Mouse (Mus musculus): ENCODE results near the gene Gm10134. TPM values are rescaled to one million over a fixed set of nuclear protein-coding genes. Genes with fewer than 3 reads are reported as not detected.
A peak's percentile ranks its signal among the peaks of the same experiment; 100 is the strongest.

Gene Gm10134
- total and polyA plus RNA-seq, 2 experiments = not detected

- H3K27me3 ChIP-seq (ENCODE audit: control insufficient read depth, insufficient read depth, low read length) = no peaks in the 10 kb centered on the region
- no peaks in the 10 kb centered on the region for H3K79me2 ChIP-seq (ENCODE audit: control insufficient read depth, insufficient read depth, low read length)
- no peaks in the 10 kb centered on the region; the same call in 1 of the 2 replicates for H3K4me1 ChIP-seq (ENCODE audit: control insufficient read depth, insufficient read depth, low read length)
- H3K9ac ChIP-seq (ENCODE audit: low read depth, low read length) = no peak overlapping the region
- no peak overlapping the region for H3K27ac ChIP-seq (replicated peaks; ENCODE audit: insufficient read depth, low read depth, low read length)
- no peak overlapping the region for H3K4me3 ChIP-seq (ENCODE audit: insufficient read depth, low read depth, low read length)
- TF ChIP-seq CTCF (IDR thresholded peaks at IDR 0.05; ENCODE audit: low read depth, low read length) (no peak), POLR2A (IDR thresholded peaks at IDR 0.05; ENCODE audit: extremely low read depth, insufficient read depth, low read length) (no peak)
- 89% methylated on average over 5 of the region's 5 CpGs for WGBS
- DNase-seq (ENCODE audit: extremely low read depth, low read depth, low spot score) = no peak
- H3K36me3 ChIP-seq (ENCODE audit: control insufficient read depth, insufficient read depth, low read length) = no peaks in the 10 kb centered on the region
Measured at GRCm38 (mm10) chr2:28520581-28520980, 14.7 kb downstream of the Gm10134 start.

DNA sequence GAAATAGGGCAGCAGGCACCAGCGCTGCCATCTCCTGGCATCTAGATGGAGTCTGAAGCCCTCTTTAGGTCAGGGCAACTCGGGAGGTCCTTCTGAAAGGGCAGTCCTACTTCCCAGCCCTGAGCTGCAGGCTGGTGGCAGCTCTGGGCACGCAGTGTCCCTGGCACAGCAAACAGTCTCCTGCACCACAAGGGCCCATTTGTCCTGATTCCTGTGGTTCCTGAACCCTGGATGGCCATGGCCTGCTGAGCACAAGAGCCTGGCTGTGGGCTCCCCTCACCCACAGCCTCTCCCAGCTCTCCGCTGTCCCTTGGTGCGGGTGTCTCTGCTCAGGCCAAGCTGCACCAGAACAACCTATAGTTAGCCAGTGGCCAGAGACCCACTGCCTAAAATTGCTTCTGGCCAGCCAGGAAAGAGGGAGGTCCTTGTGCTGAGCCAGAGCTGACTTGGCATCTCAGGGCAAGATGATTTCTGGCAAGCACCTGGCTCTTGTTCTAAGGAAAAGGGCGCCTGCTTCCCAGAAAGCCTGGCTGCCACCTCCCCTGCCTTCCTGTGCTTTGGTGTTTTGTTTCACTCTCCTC lies 15.8 kb downstream of the Gm10134 start:
- TF ChIP-seq CTCF (IDR thresholded peaks at IDR 0.05; ENCODE audit: low read depth, low read length) (no peak), POLR2A (IDR thresholded peaks at IDR 0.05; ENCODE audit: extremely low read depth, insufficient read depth, low read length) (no peak)
- no peaks in the 10 kb centered on the region for H3K36me3 ChIP-seq (ENCODE audit: control insufficient read depth, insufficient read depth, low read length)
- no peaks in the 10 kb centered on the region for H3K27me3 ChIP-seq (ENCODE audit: control insufficient read depth, insufficient read depth, low read length)
- WGBS = 88% methylated on average over 6 of the region's 6 CpGs
- H3K4me3 ChIP-seq (ENCODE audit: insufficient read depth, low read depth, low read length) = no peak overlapping the region
- DNase-seq (ENCODE audit: extremely low read depth, low read depth, low spot score) = no peak
- no peaks in the 10 kb centered on the region; the same call in 1 of the 2 replicates for H3K4me1 ChIP-seq (ENCODE audit: control insufficient read depth, insufficient read depth, low read length)
- no peaks in the 10 kb centered on the region for H3K79me2 ChIP-seq (ENCODE audit: control insufficient read depth, insufficient read depth, low read length)
- H3K27ac ChIP-seq (replicated peaks; ENCODE audit: insufficient read depth, low read depth, low read length) = no peak overlapping the region
- no peak overlapping the region for H3K9ac ChIP-seq (ENCODE audit: low read depth, low read length)

GRCm38 (mm10) chr2:28522166-28522565 lies 16.3 kb downstream of the Gm10134 start:
- Histone ChIP-seq H3K4me3 (ENCODE audit: insufficient read depth, low read depth, low read length) (no peak overlapping the region), H3K36me3 (ENCODE audit: control insufficient read depth, insufficient read depth, low read length) (no peaks in the 10 kb centered on the region), H3K4me1 (ENCODE audit: control insufficient read depth, insufficient read depth, low read length) (no peaks in the 10 kb centered on the region; the same call in 1 of the 2 replicates), H3K79me2 (ENCODE audit: control insufficient read depth, insufficient read depth, low read length) (no peaks in the 10 kb centered on the region), H3K9ac (ENCODE audit: low read depth, low read length) (no peak overlapping the region), H3K27ac (replicated peaks; ENCODE audit: insufficient read depth, low read depth, low read length) (no peak overlapping the region), H3K27me3 (ENCODE audit: control insufficient read depth, insufficient read depth, low read length) (no peaks in the 10 kb centered on the region)
- no peak for TF ChIP-seq CTCF (IDR thresholded peaks at IDR 0.05; ENCODE audit: low read depth, low read length)
- no peak for TF ChIP-seq POLR2A (IDR thresholded peaks at IDR 0.05; ENCODE audit: extremely low read depth, insufficient read depth, low read length)
- DNase-seq (ENCODE audit: extremely low read depth, low read depth, low spot score) = no peak
- 43% methylated on average over 4 of the region's 4 CpGs for WGBS

- no peaks in the 10 kb centered on the region for H3K79me2 ChIP-seq (ENCODE audit: control insufficient read depth, insufficient read depth, low read length)
- no peaks in the 10 kb centered on the region for H3K27me3 ChIP-seq (ENCODE audit: control insufficient read depth, insufficient read depth, low read length)
- H3K4me3 ChIP-seq (ENCODE audit: insufficient read depth, low read depth, low read length) = no peak overlapping the region
- no peak for TF ChIP-seq POLR2A (IDR thresholded peaks at IDR 0.05; ENCODE audit: extremely low read depth, insufficient read depth, low read length)
- no peak for TF ChIP-seq CTCF (IDR thresholded peaks at IDR 0.05; ENCODE audit: low read depth, low read length)
- peak; percentile 44 for DNase-seq (ENCODE audit: extremely low read depth, low read depth, low spot score)
- 21% methylated on average over 5 of the region's 5 CpGs for WGBS
- no peaks in the 10 kb centered on the region for H3K36me3 ChIP-seq (ENCODE audit: control insufficient read depth, insufficient read depth, low read length)
- H3K4me1 ChIP-seq (ENCODE audit: control insufficient read depth, insufficient read depth, low read length) = no peaks in the 10 kb centered on the region; the same call in 1 of the 2 replicates
- no peak overlapping the region for H3K27ac ChIP-seq (replicated peaks; ENCODE audit: insufficient read depth, low read depth, low read length)
- H3K9ac ChIP-seq (ENCODE audit: low read depth, low read length) = no peak overlapping the region
Measured at GRCm38 (mm10) chr2:28523643-28524117, 17.8 kb downstream of the Gm10134 start.

GRCm38 (mm10) chr2:28524406-28524805 lies 18.5 kb downstream of the Gm10134 start:
- peak overlapping the region; percentile 50; the same call in 1 of the 2 replicates for H3K27ac ChIP-seq (replicated peaks; ENCODE audit: insufficient read depth, low read depth, low read length)
- no peak for DNase-seq (ENCODE audit: extremely low read depth, low read depth, low spot score)
- 75% methylated on average over 10 of the region's 10 CpGs for WGBS

More at GRCm38 (mm10) chr2:28524406-28524805, 18.5 kb downstream of the Gm10134 start:
- no peaks in the 10 kb centered on the region for H3K27me3 ChIP-seq (ENCODE audit: control insufficient read depth, insufficient read depth, low read length)
- H3K4me3 ChIP-seq (ENCODE audit: insufficient read depth, low read depth, low read length) = no peak overlapping the region
- no peaks in the 10 kb centered on the region for H3K36me3 ChIP-seq (ENCODE audit: control insufficient read depth, insufficient read depth, low read length)
- H3K9ac ChIP-seq (ENCODE audit: low read depth, low read length) = no peak overlapping the region
- H3K4me1 ChIP-seq (ENCODE audit: control insufficient read depth, insufficient read depth, low read length) = no peaks in the 10 kb centered on the region; the same call in 1 of the 2 replicates
- TF ChIP-seq CTCF (IDR thresholded peaks at IDR 0.05; ENCODE audit: low read depth, low read length) (no peak), POLR2A (IDR thresholded peaks at IDR 0.05; ENCODE audit: extremely low read depth, insufficient read depth, low read length) (no peak)
- no peaks in the 10 kb centered on the region for H3K79me2 ChIP-seq (ENCODE audit: control insufficient read depth, insufficient read depth, low read length)
